Mouse (Mus musculus): Measurements from ENCODE around the gene F2rl3. TPM values are rescaled to one million over a fixed set of nuclear protein-coding genes. Genes with fewer than 3 reads are reported as not detected.

Gene F2rl3
- polyA plus RNA-seq (2017; shearing (Covaris generic)), result 10 to 100 TPM in 1 of 2 experiments, 1 to 10 TPM in 1; 7.3 to 13.6 TPM

DNA sequence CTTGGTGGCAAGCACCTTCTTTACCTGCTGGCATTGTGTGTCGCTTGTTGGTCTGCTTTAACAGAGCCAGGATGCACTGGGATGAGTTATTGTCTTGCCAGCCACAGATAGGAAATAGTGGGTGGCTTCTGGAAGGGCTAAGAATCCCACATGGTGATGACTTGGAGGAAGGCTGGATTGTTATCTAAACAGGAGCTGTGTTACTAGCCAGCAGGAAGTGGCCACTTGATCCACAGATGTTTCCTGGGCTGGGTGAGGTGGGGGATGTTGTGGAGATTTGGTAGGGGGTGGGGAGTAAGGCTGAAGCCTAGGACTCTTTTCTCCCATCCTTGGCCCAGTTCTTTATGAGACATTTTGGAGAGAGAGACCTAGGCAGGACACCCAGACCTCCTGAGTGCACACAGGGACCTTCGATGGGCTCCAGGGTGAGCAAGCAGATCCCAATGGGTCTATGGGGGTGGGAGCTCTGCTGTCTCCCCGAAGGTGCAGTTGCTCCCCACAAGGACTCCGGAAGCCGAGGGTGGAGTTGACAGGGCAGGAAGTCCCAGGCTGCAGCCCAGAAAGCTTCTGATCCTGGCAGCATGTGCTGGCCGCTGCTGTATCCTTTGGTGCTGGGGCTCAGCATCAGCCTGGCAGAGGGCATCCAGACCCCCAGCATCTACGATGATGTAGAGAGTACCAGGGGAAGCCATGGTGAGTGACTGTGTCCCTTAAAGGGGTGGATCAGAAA is at the start of gene F2rl3:
TSS of gene F2rl3 (plus strand) at position 559 of the 730 bp plus-strand sequence.

DNA sequence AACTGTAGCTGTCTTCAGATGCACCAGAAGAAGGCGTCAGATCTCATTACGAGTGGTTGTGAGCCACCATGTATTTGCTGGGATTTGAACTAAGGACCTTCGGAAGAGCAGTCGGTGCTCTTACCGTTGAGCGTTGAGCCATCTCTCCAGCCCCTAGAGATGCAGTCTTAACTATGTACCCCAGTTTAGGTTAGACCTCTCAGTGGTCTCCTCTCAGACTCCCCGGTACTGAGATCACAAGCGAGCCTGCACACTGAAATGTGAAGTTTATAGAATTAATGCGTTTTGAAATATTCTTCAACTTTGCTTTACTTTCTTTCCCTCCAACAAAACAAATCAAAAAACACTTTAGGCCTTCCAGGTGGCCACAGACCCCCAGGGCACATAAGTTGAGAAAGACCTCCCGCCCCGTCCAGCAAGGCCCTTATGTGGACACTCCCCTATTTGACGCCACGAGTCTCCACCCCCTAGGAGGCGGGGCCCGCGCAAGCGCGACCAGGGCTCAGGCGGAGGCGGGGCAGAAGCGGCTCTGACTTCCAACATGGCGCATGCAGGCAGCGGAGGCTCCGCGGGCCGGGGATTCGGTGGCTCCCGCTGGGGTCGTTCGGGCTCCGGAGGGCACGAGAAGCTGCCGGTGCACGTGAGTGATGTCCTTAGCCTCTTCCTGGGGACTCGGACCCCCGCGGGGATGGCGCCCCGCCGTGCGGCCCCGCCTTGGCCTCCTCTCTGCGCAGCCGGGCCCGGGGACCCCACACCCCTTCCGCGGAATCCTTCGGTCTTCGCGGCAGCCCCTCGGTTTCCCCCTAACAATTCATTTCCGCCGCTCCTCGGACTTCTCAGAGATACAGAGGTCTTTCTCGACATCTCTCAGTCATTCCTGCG is 38.7 kb upstream of the F2rl3 start, which contains the start of gene Sin3b:
TSS of gene Sin3b (plus strand) at position 517 of the 882 bp plus-strand sequence.

Other genes starting within 250 kb of the F2rl3 start
- 10 to 100 TPM; 12.7 to 16.1 TPM for gene Med26, start 213.6 kb upstream of the F2rl3 start, polyA plus RNA-seq (2017; shearing (Covaris generic))
- gene Smim7, start 190.8 kb upstream of the F2rl3 start, polyA plus RNA-seq (2017; shearing (Covaris generic)), result 10 to 100 TPM; 58.1 to 69.0 TPM
- 1 to 10 TPM in 1 of 2 experiments, under 1 TPM in 1; 0.79 to 1.4 TPM for gene Tmem38a, start 189.8 kb upstream of the F2rl3 start, polyA plus RNA-seq (2017; shearing (Covaris generic))
- under 1 TPM in 1 of 2 experiments, not detected in 1; 0.17 TPM for gene Nwd1, start 115.2 kb upstream of the F2rl3 start, polyA plus RNA-seq (2017; shearing (Covaris generic))
- 100 to 1,000 TPM; 226 to 275 TPM for gene Sin3b, start 38.6 kb upstream of the F2rl3 start, polyA plus RNA-seq (2017; shearing (Covaris generic))